Mouse (Mus musculus): ENCODE data around the gene Cmpk1. TPM values are rescaled to one million over a fixed set of nuclear protein-coding genes. Genes with fewer than 3 reads are reported as not detected.

Cmpk1 gene
- polyA plus RNA-seq, 2 experiments = 42.4 to 120 TPM

GRCm38 (mm10) chr4:114999773-115000428 lies 12.9 kb upstream of the Cmpk1 start, which contains the start of gene Stil:
Stil (plus strand) TSS chr4:115000159.
- H3K4me2 ChIP-seq (replicated peaks; ENCODE audit: low read depth, low read length, severe bottlenecking) = peak within 1 kb of the TSS; percentile 56
- H3K27me3 ChIP-seq (ENCODE audit: control insufficient read depth, insufficient read depth, low read length) = no peaks in the 10 kb centered on the region
- H3K36me3 ChIP-seq (ENCODE audit: control insufficient read depth, insufficient read depth, low read length) = peaks cover 8% of the 10 kb centered on the region; the same call in 1 of the 2 replicates
- H3K9me3 ChIP-seq (ENCODE audit: control insufficient read depth, low read length) = no peaks in the 10 kb centered on the region
- peak within 1 kb of the TSS; percentile 67 for H3K4me3 ChIP-seq (replicated peaks; ENCODE audit: low read length)
- peak within 1 kb of the TSS; percentile 86 for H3K27ac ChIP-seq (replicated peaks; ENCODE audit: low read depth, low read length)
- H3K4me1 ChIP-seq (ENCODE audit: control insufficient read depth, insufficient read depth, low read length) = peaks cover 12% of the 10 kb centered on the region
- DNase-seq (ENCODE audit: low spot score) (peak; percentile 99), ATAC-seq (ENCODE audit: low FRiP score, low read depth) (peak; percentile 100)
- TF ChIP-seq POLR2A (IDR thresholded peaks at IDR 0.05; ENCODE audit: borderline replicate concordance, extremely low read depth, insufficient read depth, insufficient read length) = peak; percentile 75; the same call in 1 of the 2 replicates
- H3K9ac ChIP-seq (ENCODE audit: low read depth, low read length, severe bottlenecking) = peak within 1 kb of the TSS; percentile 62
- WGBS = 2% methylated on average over 52 of the region's 52 CpGs

DNA sequence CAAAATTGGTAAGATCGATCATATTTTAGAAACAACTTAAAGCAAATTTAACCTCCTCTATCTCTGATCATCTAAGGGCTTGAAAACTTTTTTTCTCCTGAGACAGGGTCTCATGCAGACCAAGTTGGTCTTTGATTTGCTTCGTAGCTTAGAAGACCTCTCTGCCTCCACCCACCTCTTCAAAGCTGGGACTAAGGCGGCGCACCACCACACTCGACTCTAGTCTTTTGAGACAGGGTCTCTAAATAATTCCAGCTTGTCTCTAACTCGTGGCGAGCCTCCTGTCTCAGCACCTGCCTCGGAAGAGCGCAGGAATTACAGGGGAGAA lies 12.4 kb upstream of the Cmpk1 start:
- DNase-seq (ENCODE audit: low spot score) = no peak
- H3K4me1 ChIP-seq (ENCODE audit: control insufficient read depth, insufficient read depth, low read length) = peaks cover 12% of the 10 kb centered on the region

DNA sequence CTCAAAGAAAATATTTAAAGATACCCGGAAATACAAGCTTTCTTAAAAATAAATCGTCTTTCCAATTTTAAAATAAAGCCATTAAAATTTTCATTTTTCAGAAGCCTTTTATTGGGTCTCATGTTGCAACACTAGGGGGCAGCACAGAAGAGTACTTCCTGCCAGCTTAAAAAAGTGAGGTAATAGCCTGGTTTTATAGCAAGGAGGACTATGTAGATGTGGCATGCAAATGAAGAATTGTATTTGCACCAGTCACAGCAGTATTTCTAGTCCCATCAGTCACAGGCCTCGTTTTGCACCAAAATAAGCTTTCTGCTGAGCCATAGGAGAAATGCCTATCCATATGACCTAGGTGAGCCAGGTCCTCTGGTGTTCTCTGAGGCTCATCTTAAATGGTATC lies 10.0 kb upstream of the Cmpk1 start:
- no peak for ATAC-seq (ENCODE audit: low FRiP score, low read depth)
- peak; percentile 18 for DNase-seq (ENCODE audit: low spot score)
- Histone ChIP-seq H3K27me3 (ENCODE audit: control insufficient read depth, insufficient read depth, low read length) (no peaks in the 10 kb centered on the region), H3K9me3 (ENCODE audit: control insufficient read depth, low read length) (no peaks in the 10 kb centered on the region), H3K4me3 (replicated peaks; ENCODE audit: low read length) (no peak overlapping the region), H3K4me1 (ENCODE audit: control insufficient read depth, insufficient read depth, low read length) (peaks cover 12% of the 10 kb centered on the region), H3K36me3 (ENCODE audit: control insufficient read depth, insufficient read depth, low read length) (no peaks in the 10 kb centered on the region), H3K4me2 (replicated peaks; ENCODE audit: low read depth, low read length, severe bottlenecking) (no peak overlapping the region), H3K9ac (ENCODE audit: low read depth, low read length, severe bottlenecking) (no peak overlapping the region), H3K27ac (replicated peaks; ENCODE audit: low read depth, low read length) (no peak overlapping the region)
- TF ChIP-seq POLR2A (IDR thresholded peaks at IDR 0.05; ENCODE audit: borderline replicate concordance, extremely low read depth, insufficient read depth, insufficient read length) = no peak
- 61% methylated on average over 3 of the region's 3 CpGs for WGBS

More for the DNA sequence above, 12.4 kb upstream of the Cmpk1 start:
- TF ChIP-seq POLR2A (IDR thresholded peaks at IDR 0.05; ENCODE audit: borderline replicate concordance, extremely low read depth, insufficient read depth, insufficient read length) = no peak
- Histone ChIP-seq H3K4me2 (replicated peaks; ENCODE audit: low read depth, low read length, severe bottlenecking) (peak overlapping the region; percentile 56), H3K9me3 (ENCODE audit: control insufficient read depth, low read length) (no peaks in the 10 kb centered on the region), H3K27ac (replicated peaks; ENCODE audit: low read depth, low read length) (peak overlapping the region; percentile 86), H3K36me3 (ENCODE audit: control insufficient read depth, insufficient read depth, low read length) (peaks cover 5% of the 10 kb centered on the region; the same call in 1 of the 2 replicates), H3K9ac (ENCODE audit: low read depth, low read length, severe bottlenecking) (peak overlapping the region; percentile 56), H3K27me3 (ENCODE audit: control insufficient read depth, insufficient read depth, low read length) (no peaks in the 10 kb centered on the region), H3K4me3 (replicated peaks; ENCODE audit: low read length) (peak overlapping the region; percentile 67)
- 9% methylated on average over 9 of the region's 9 CpGs for WGBS
- ATAC-seq (ENCODE audit: low FRiP score, low read depth) = peak; percentile 24

DNA sequence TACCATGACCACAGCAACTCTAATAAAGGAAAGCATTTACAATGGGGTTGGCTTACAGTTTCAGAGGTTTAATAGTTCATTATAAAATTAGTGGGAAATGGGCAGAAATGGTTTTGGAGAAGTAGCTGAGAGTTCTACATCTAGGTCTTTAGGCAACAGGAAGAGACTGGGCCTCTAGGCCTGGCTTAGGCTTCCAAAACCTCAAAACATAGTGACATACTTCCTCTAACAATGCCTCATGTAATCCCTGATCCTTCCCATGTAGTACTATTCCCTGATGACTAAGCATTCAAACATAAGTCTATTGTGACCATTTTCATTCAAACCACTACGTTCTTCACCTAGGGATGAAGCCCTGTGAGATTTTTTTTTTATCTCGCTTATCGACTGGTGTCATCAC lies 7.2 kb upstream of the Cmpk1 start:
- no peak for ATAC-seq (ENCODE audit: low FRiP score, low read depth)
- H3K9ac ChIP-seq (ENCODE audit: low read depth, low read length, severe bottlenecking) = no peak overlapping the region

GRCm38 (mm10) chr4:114986211-114986590 lies 840 bp downstream of the Cmpk1 start:
- DNase-seq (ENCODE audit: low spot score) = peak; percentile 10
- H3K4me2 ChIP-seq (replicated peaks; ENCODE audit: low read depth, low read length, severe bottlenecking) = peak overlapping the region; percentile 77
- H3K27me3 ChIP-seq (ENCODE audit: control insufficient read depth, insufficient read depth, low read length) = no peaks in the 10 kb centered on the region
- no peaks in the 10 kb centered on the region for H3K36me3 ChIP-seq (ENCODE audit: control insufficient read depth, insufficient read depth, low read length)
- H3K4me1 ChIP-seq (ENCODE audit: control insufficient read depth, insufficient read depth, low read length) = peaks cover 5% of the 10 kb centered on the region
- H3K9me3 ChIP-seq (ENCODE audit: control insufficient read depth, low read length) = no peaks in the 10 kb centered on the region
- H3K27ac ChIP-seq (replicated peaks; ENCODE audit: low read depth, low read length) = peak overlapping the region; percentile 98
- TF ChIP-seq POLR2A (IDR thresholded peaks at IDR 0.05; ENCODE audit: borderline replicate concordance, extremely low read depth, insufficient read depth, insufficient read length) = no peak
- peak; percentile 41 for ATAC-seq (ENCODE audit: low FRiP score, low read depth)
- WGBS = 2% methylated on average over 8 of the region's 8 CpGs
- H3K4me3 ChIP-seq (replicated peaks; ENCODE audit: low read length) = peak overlapping the region; percentile 84
- peak overlapping the region; percentile 86 for H3K9ac ChIP-seq (ENCODE audit: low read depth, low read length, severe bottlenecking)

More for the DNA sequence above, 7.2 kb upstream of the Cmpk1 start:
- WGBS = 86% methylated on average over 3 of the region's 3 CpGs
- Histone ChIP-seq H3K9me3 (ENCODE audit: control insufficient read depth, low read length) (no peaks in the 10 kb centered on the region), H3K27me3 (ENCODE audit: control insufficient read depth, insufficient read depth, low read length) (no peaks in the 10 kb centered on the region), H3K4me3 (replicated peaks; ENCODE audit: low read length) (no peak overlapping the region), H3K4me2 (replicated peaks; ENCODE audit: low read depth, low read length, severe bottlenecking) (no peak overlapping the region), H3K36me3 (ENCODE audit: control insufficient read depth, insufficient read depth, low read length) (no peaks in the 10 kb centered on the region), H3K27ac (replicated peaks; ENCODE audit: low read depth, low read length) (no peak overlapping the region), H3K4me1 (ENCODE audit: control insufficient read depth, insufficient read depth, low read length) (no peaks in the 10 kb centered on the region)
- no peak for TF ChIP-seq POLR2A (IDR thresholded peaks at IDR 0.05; ENCODE audit: borderline replicate concordance, extremely low read depth, insufficient read depth, insufficient read length)
- no peak for DNase-seq (ENCODE audit: low spot score)

All from limb, embryonic 14.5 days (tissue).